Mouse (Mus musculus) right cerebral cortex, postnatal 14 days (tissue): ENCODE data around the gene Ksr1.

ENCODE experiments used
- DNase-seq: peaks from one replicate; pipeline ENCODE4 v3.0.0; 2022

The Ksr1 gene

GRCm38 (mm10) chr11:78973381-78974150 lies 172.6 kb downstream of the Ksr1 start:
- DNase-seq, result no peak

DNA sequence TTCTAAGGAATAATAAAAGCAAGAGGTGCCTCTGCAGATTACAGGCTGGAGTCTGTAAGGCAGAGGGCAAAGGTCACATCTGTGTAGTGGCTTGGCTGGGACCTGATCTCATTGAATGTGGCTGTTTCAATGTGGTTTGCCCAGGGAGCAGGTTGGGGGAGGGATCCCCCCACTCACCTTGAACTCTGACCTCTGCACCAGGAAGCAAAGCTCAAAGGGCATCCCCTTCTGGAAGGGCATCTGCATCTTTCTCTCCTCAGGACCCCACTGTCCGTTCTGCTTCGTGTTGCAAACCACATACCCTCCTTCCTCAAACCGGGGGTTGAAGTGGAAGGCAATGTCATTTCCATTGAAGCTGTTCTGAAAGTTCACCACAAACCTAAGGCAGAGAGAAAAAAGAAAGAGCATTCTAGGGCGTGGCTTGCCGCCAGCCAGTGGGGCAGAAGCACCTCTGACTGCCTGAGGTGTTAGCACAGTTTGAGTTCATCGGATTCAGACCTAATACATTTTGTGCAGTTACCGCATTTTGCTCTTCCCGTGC lies 173.3 kb downstream of the Ksr1 start:
- DNase-seq, result no peak

- DNase-seq, result no peak
Observed at GRCm38 (mm10) chr11:78972328-78972727, 173.9 kb downstream of the Ksr1 start.

- no peak for DNase-seq
Observed at GRCm38 (mm10) chr11:78971746-78972145, 174.5 kb downstream of the Ksr1 start.

DNA sequence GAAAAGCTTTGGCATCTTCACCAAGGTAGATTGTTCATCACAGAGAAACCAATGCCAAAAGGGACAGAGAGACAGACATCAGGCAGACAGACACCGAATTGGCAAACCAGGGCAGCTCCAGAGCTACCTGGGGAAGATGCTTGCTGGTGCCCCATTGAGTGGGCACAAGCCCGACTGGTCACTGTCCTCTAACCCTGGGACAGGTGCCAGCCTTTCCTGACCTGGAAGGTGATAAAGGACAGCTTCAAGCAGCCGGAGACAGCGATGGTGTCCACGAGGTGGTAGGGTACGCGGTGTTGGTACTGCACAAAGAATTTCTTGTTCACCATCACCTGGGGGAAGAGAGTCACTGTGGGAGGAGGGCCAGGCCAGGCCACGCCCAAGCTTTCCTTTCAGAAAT lies 175.1 kb downstream of the Ksr1 start:
- no peak for DNase-seq

GRCm38 (mm10) chr11:78968121-78968520 lies 178.1 kb downstream of the Ksr1 start:
- DNase-seq, result no peak

- DNase-seq, result peak; percentile 61
Observed at GRCm38 (mm10) chr11:78967371-78967770, 178.8 kb downstream of the Ksr1 start.
